Mouse (Mus musculus) adrenal gland, postnatal 4 days (tissue): ENCODE results near the gene Slc17a8. TPM values are rescaled to one million over a fixed set of nuclear protein-coding genes. Genes with fewer than 3 reads are reported as not detected.
"Not testable (repeated sequence)": the region's sequence is repeated elsewhere in the genome, so short reads cannot be mapped to it uniquely, and the experiment has no call there.

Experiments used
- DNase-seq, 2 experiments: peaks; one replicate each; pipeline ENCODE4 v3.0.0; 2021 to 2022; ENCODE audit warnings: low spot score in 2 of 2, mixed read lengths in 2 of 2
- long read RNA-seq, 2 experiments: library from polyadenylated mRNA; stranded (forward); transcript quantifications; one replicate each; pipeline ENCODE4 v2.0.0; 2021
- total RNA-seq, 2 experiments: library from RNA; stranded (reverse); gene quantifications; 2 replicates each; pipeline ENCODE4 v1.2.3; 2021

Gene Slc17a8
- total RNA-seq: under 1 TPM in 1 of 2 experiments, not detected in 1; 0.17 TPM
- long read RNA-seq, experiment 1: 0 reads
- long read RNA-seq, experiment 2: 0 reads

GRCm38 (mm10) chr10:89621129-89621528 is at the start of gene Slc17a8:
Slc17a8 (minus strand) TSS chr10:89621253.
- no peak for DNase-seq

- DNase-seq: not testable (repeated sequence)
These were observed 49.3 kb upstream of the Slc17a8 start for GRCm38 (mm10) chr10:89670371-89670770.

GRCm38 (mm10) chr10:89667571-89667970 is 46.5 kb upstream of the Slc17a8 start:
- DNase-seq: no peak

GRCm38 (mm10) chr10:89665679-89666078 is 44.6 kb upstream of the Slc17a8 start:
- DNase-seq: no peak

GRCm38 (mm10) chr10:89664977-89665645 is 44.1 kb upstream of the Slc17a8 start:
- DNase-seq: no peak

GRCm38 (mm10) chr10:89656366-89656765 is 35.3 kb upstream of the Slc17a8 start:
- DNase-seq: no peak

- DNase-seq: no peak
These were observed 31.9 kb upstream of the Slc17a8 start for GRCm38 (mm10) chr10:89652912-89653311.

- DNase-seq: no peak
These were observed 30.6 kb upstream of the Slc17a8 start for GRCm38 (mm10) chr10:89651691-89652090.

- DNase-seq: no peak
These were observed 25.9 kb upstream of the Slc17a8 start for GRCm38 (mm10) chr10:89646918-89647317.

GRCm38 (mm10) chr10:89637001-89637400 is 15.9 kb upstream of the Slc17a8 start:
- DNase-seq: no peak

GRCm38 (mm10) chr10:89635018-89635417 is 14.0 kb upstream of the Slc17a8 start:
- DNase-seq: peak in 1 of 2 experiments; percentile 8

GRCm38 (mm10) chr10:89633736-89634426 is 12.8 kb upstream of the Slc17a8 start:
- no peak for DNase-seq

- DNase-seq: no peak
These were observed 12.1 kb upstream of the Slc17a8 start for GRCm38 (mm10) chr10:89633121-89633520.

- no peak for DNase-seq
These were observed 10.8 kb upstream of the Slc17a8 start for GRCm38 (mm10) chr10:89631831-89632230.

- DNase-seq: no peak
These were observed 9.5 kb upstream of the Slc17a8 start for GRCm38 (mm10) chr10:89630564-89630963.

GRCm38 (mm10) chr10:89630052-89630451 is 9.0 kb upstream of the Slc17a8 start:
- no peak for DNase-seq

- DNase-seq: no peak
These were observed 5.7 kb upstream of the Slc17a8 start for GRCm38 (mm10) chr10:89626714-89627113.

- no peak for DNase-seq
These were observed 3.1 kb upstream of the Slc17a8 start for GRCm38 (mm10) chr10:89624196-89624595.

- DNase-seq: no peak
These were observed 21.7 kb downstream of the Slc17a8 start for GRCm38 (mm10) chr10:89599311-89599710.

GRCm38 (mm10) chr10:89597275-89597674 is 23.8 kb downstream of the Slc17a8 start:
- no peak for DNase-seq

- DNase-seq: no peak
These were observed 25.1 kb downstream of the Slc17a8 start for GRCm38 (mm10) chr10:89595935-89596334.

GRCm38 (mm10) chr10:89595514-89595913 is 25.5 kb downstream of the Slc17a8 start:
- DNase-seq: no peak

GRCm38 (mm10) chr10:89594309-89594708 is 26.7 kb downstream of the Slc17a8 start:
- DNase-seq: no peak
